Mouse (Mus musculus) midbrain, embryonic 12.5 days (tissue): Measurements from ENCODE around the gene Cyp2s1. TPM values are rescaled to one million over a fixed set of nuclear protein-coding genes. Genes with fewer than 3 reads are reported as not detected.

Experiments
- ATAC-seq: fragments of 200-750 bp; cut with Nextera tagmentation; 2 replicates; pipeline ENCODE4 v1.8.0; 2017; ENCODE audit warnings: low read depth, moderate TSS enrichment, moderate library complexity; ENCODE audit not compliant: low FRiP score
- H3K27ac ChIP-seq: fragments of 300-500 bp; sonication (generic); replicated peaks from 2 replicates; pipeline ENCODE4 v1.5.1; 2016; ENCODE audit warnings: mild to moderate bottlenecking
- H3K27me3 ChIP-seq: fragments of 300-500 bp; sonication (generic); 2 replicates; pipeline ENCODE4 v1.6.1; 2016; ENCODE audit warnings: mild to moderate bottlenecking
- H3K36me3 ChIP-seq: fragments of 300-500 bp; sonication (generic); 2 replicates; pipeline ENCODE4 v1.6.1; 2016
- H3K4me1 ChIP-seq: fragments of 300-500 bp; sonication (generic); 2 replicates; pipeline ENCODE4 v1.6.1; 2016
- H3K4me2 ChIP-seq: fragments of 300-500 bp; sonication (generic); replicated peaks from 2 replicates; pipeline ENCODE4 v1.6.1; 2016; ENCODE audit warnings: mild to moderate bottlenecking, moderate library complexity
- H3K4me3 ChIP-seq: fragments of 300-500 bp; sonication (generic); 2 replicates; pipeline ENCODE4 v1.5.1; 2016; ENCODE audit warnings: mild to moderate bottlenecking
- H3K9ac ChIP-seq: fragments of 300-500 bp; sonication (generic); replicated peaks from 2 replicates; pipeline ENCODE4 v1.6.1; 2016; ENCODE audit warnings: mild to moderate bottlenecking, moderate library complexity
- H3K9me3 ChIP-seq: fragments of 300-500 bp; sonication (generic); 2 replicates; pipeline ENCODE4 v1.6.1; 2016; ENCODE audit warnings: mild to moderate bottlenecking
- WGBS: fragments of 180-500 bp; shearing (Covaris S2); methylation state at CpG from one replicate; pipeline ENCODE4 v1.1.7; 2016; 5-methylcytosine and 5-hydroxymethylcytosine counted together
- polyA plus RNA-seq: library from polyadenylated mRNA; unstranded; fragments of >200 nt; fragmentation: Nextera tagmentation; extraction: Ambion mirVana; gene quantifications from 2 replicates; pipeline ENCODE4 v1.2.1, GENCODE M21; 2016

Cyp2s1 gene
- polyA plus RNA-seq, 1 experiment from 2014 or later, result 0.64 TPM

GRCm38 (mm10) chr7:25787456-25788219, 29.1 kb downstream of the Cyp2s1 start:
- H3K36me3 ChIP-seq, result no peaks in the 10 kb centered on the region
- peaks cover 25% of the 10 kb centered on the region for H3K4me1 ChIP-seq
- no peak overlapping the region for H3K27ac ChIP-seq
- peak; percentile 28 for ATAC-seq
- H3K4me2 ChIP-seq, result peak overlapping the region; percentile 83
- no peaks in the 10 kb centered on the region for H3K27me3 ChIP-seq
- no peaks in the 10 kb centered on the region for H3K9me3 ChIP-seq
- peak overlapping the region; percentile 66 for H3K9ac ChIP-seq
- 24% methylated on average over 9 of the region's 9 CpGs for WGBS
- H3K4me3 ChIP-seq, result peak overlapping the region; percentile 50

- peak overlapping the region; percentile 83 for H3K4me2 ChIP-seq
- no peak overlapping the region for H3K27ac ChIP-seq
- no peaks in the 10 kb centered on the region for H3K36me3 ChIP-seq
- no peaks in the 10 kb centered on the region for H3K27me3 ChIP-seq
- peak overlapping the region; percentile 50; the same call in 1 of the 2 replicates for H3K4me3 ChIP-seq
- no peaks in the 10 kb centered on the region for H3K9me3 ChIP-seq
- no peak for ATAC-seq
- H3K9ac ChIP-seq, result no peak overlapping the region
- 69% methylated on average over 4 of the region's 4 CpGs for WGBS
- H3K4me1 ChIP-seq, result peaks cover 29% of the 10 kb centered on the region
These were observed 29.7 kb downstream of the Cyp2s1 start for GRCm38 (mm10) chr7:25786974-25787373.

GRCm38 (mm10) chr7:25785752-25786151, 31.0 kb downstream of the Cyp2s1 start:
- Histone ChIP-seq H3K4me3 (no peak overlapping the region), H3K27ac (no peak overlapping the region), H3K4me2 (no peak overlapping the region), H3K9ac (no peak overlapping the region), H3K9me3 (no peaks in the 10 kb centered on the region), H3K36me3 (no peaks in the 10 kb centered on the region), H3K4me1 (peaks cover 36% of the 10 kb centered on the region), H3K27me3 (no peaks in the 10 kb centered on the region)
- WGBS, result 73% methylated on average over 4 of the region's 4 CpGs
- no peak for ATAC-seq

GRCm38 (mm10) chr7:25784808-25785207, 31.9 kb downstream of the Cyp2s1 start:
- no peak overlapping the region for H3K9ac ChIP-seq
- H3K9me3 ChIP-seq, result no peaks in the 10 kb centered on the region
- H3K4me3 ChIP-seq, result no peak overlapping the region
- WGBS, result 27% methylated on average over 1 of the region's 1 CpGs
- H3K36me3 ChIP-seq, result no peaks in the 10 kb centered on the region
- H3K4me1 ChIP-seq, result peaks cover 36% of the 10 kb centered on the region
- no peak overlapping the region for H3K27ac ChIP-seq
- H3K27me3 ChIP-seq, result no peaks in the 10 kb centered on the region
- H3K4me2 ChIP-seq, result no peak overlapping the region
- ATAC-seq, result no peak

- H3K4me2 ChIP-seq, result no peak overlapping the region
- no peaks in the 10 kb centered on the region for H3K36me3 ChIP-seq
- no peak overlapping the region for H3K4me3 ChIP-seq
- no peaks in the 10 kb centered on the region for H3K27me3 ChIP-seq
- no peaks in the 10 kb centered on the region for H3K9me3 ChIP-seq
- WGBS, result 68% methylated on average over 8 of the region's 8 CpGs
- ATAC-seq, result no peak
- H3K4me1 ChIP-seq, result peaks cover 29% of the 10 kb centered on the region
- no peak overlapping the region for H3K27ac ChIP-seq
- H3K9ac ChIP-seq, result no peak overlapping the region
These were observed 33.0 kb downstream of the Cyp2s1 start for GRCm38 (mm10) chr7:25783746-25784145.

- ATAC-seq, result no peak
- 87% methylated on average over 6 of the region's 6 CpGs for WGBS
- H3K27ac ChIP-seq, result no peak overlapping the region
- H3K4me1 ChIP-seq, result peaks cover 19% of the 10 kb centered on the region
- 0 out of 2 replicates have a peak, but pooled peaks cover 10% of the 10 kb centered on the region for H3K36me3 ChIP-seq
- H3K9me3 ChIP-seq, result no peaks in the 10 kb centered on the region
- no peak overlapping the region for H3K9ac ChIP-seq
- H3K4me3 ChIP-seq, result no peak overlapping the region
- no peak overlapping the region for H3K4me2 ChIP-seq
- no peaks in the 10 kb centered on the region for H3K27me3 ChIP-seq
These were observed 34.0 kb downstream of the Cyp2s1 start for GRCm38 (mm10) chr7:25782744-25783143.

GRCm38 (mm10) chr7:25781937-25782610, 34.6 kb downstream of the Cyp2s1 start:
- peak overlapping the region; percentile 40 for H3K9ac ChIP-seq
- peak overlapping the region; percentile 31 for H3K4me3 ChIP-seq
- peak overlapping the region; percentile 49 for H3K4me2 ChIP-seq
- H3K27ac ChIP-seq, result no peak overlapping the region
- no peaks in the 10 kb centered on the region for H3K9me3 ChIP-seq
- peaks cover 13% of the 10 kb centered on the region for H3K4me1 ChIP-seq
- 0 out of 2 replicates have a peak, but pooled peaks cover 11% of the 10 kb centered on the region for H3K36me3 ChIP-seq
- ATAC-seq, result peak; percentile 44
- WGBS, result 50% methylated on average over 11 of the region's 11 CpGs
- no peaks in the 10 kb centered on the region for H3K27me3 ChIP-seq

- ATAC-seq, result 0 out of 2 replicates have a peak, but pooled peaks have one; percentile 9
- no peak overlapping the region; the same call in 1 of the 2 replicates for H3K27ac ChIP-seq
These were observed 35.3 kb downstream of the Cyp2s1 start for GRCm38 (mm10) chr7:25781321-25781936.

GRCm38 (mm10) chr7:25780753-25781152, 36.0 kb downstream of the Cyp2s1 start:
- peaks cover 12% of the 10 kb centered on the region for H3K4me1 ChIP-seq
- ATAC-seq, result no peak
- 0 out of 2 replicates have a peak, but pooled peaks cover 13% of the 10 kb centered on the region for H3K36me3 ChIP-seq
- H3K4me3 ChIP-seq, result no peak overlapping the region
- H3K4me2 ChIP-seq, result no peak overlapping the region
- no peak overlapping the region for H3K9ac ChIP-seq
- no peak overlapping the region for H3K27ac ChIP-seq
- no peaks in the 10 kb centered on the region for H3K27me3 ChIP-seq
- H3K9me3 ChIP-seq, result no peaks in the 10 kb centered on the region
- WGBS, result 20% methylated on average over 4 of the region's 4 CpGs

More at GRCm38 (mm10) chr7:25781321-25781936, 35.3 kb downstream of the Cyp2s1 start:
- Histone ChIP-seq H3K4me1 (peaks cover 12% of the 10 kb centered on the region), H3K27me3 (no peaks in the 10 kb centered on the region), H3K36me3 (0 out of 2 replicates have a peak, but pooled peaks cover 13% of the 10 kb centered on the region), H3K9me3 (no peaks in the 10 kb centered on the region), H3K4me3 (peak overlapping the region; percentile 31), H3K4me2 (peak overlapping the region; percentile 49), H3K9ac (peak overlapping the region; percentile 40)
- WGBS, result 13% methylated on average over 33 of the region's 33 CpGs

- Histone ChIP-seq H3K36me3 (0 out of 2 replicates have a peak, but pooled peaks cover 13% of the 10 kb centered on the region), H3K27me3 (no peaks in the 10 kb centered on the region), H3K4me3 (no peak overlapping the region), H3K27ac (no peak overlapping the region), H3K4me2 (no peak overlapping the region), H3K9ac (no peak overlapping the region), H3K9me3 (no peaks in the 10 kb centered on the region), H3K4me1 (peaks cover 12% of the 10 kb centered on the region)
- WGBS, result 87% methylated on average over 5 of the region's 5 CpGs
- no peak for ATAC-seq
These were observed 36.7 kb downstream of the Cyp2s1 start for GRCm38 (mm10) chr7:25780021-25780420.

- Histone ChIP-seq H3K27me3 (no peaks in the 10 kb centered on the region), H3K36me3 (peaks cover 18% of the 10 kb centered on the region; the same call in 1 of the 2 replicates), H3K27ac (no peak overlapping the region), H3K4me3 (no peak overlapping the region), H3K4me2 (no peak overlapping the region), H3K9me3 (no peaks in the 10 kb centered on the region), H3K4me1 (no peaks in the 10 kb centered on the region), H3K9ac (no peak overlapping the region)
- ATAC-seq, result no peak
- WGBS, result 90% methylated on average over 5 of the region's 5 CpGs
These were observed 48.5 kb downstream of the Cyp2s1 start for GRCm38 (mm10) chr7:25768229-25768628.

GRCm38 (mm10) chr7:25766108-25766507, 50.6 kb downstream of the Cyp2s1 start:
- no peaks in the 10 kb centered on the region for H3K27me3 ChIP-seq
- H3K27ac ChIP-seq, result no peak overlapping the region
- H3K9me3 ChIP-seq, result no peaks in the 10 kb centered on the region
- no peak for ATAC-seq
- H3K9ac ChIP-seq, result no peak overlapping the region
- WGBS, result 92% methylated on average over 6 of the region's 6 CpGs
- peaks cover 7% of the 10 kb centered on the region; the same call in 1 of the 2 replicates for H3K36me3 ChIP-seq
- no peak overlapping the region for H3K4me2 ChIP-seq
- no peaks in the 10 kb centered on the region for H3K4me1 ChIP-seq
- no peak overlapping the region for H3K4me3 ChIP-seq
